Mouse (Mus musculus): ENCODE measurements around the gene 1110004F10Rik. TPM values are rescaled to one million over a fixed set of nuclear protein-coding genes. Genes with fewer than 3 reads are reported as not detected.
A peak's percentile ranks its signal among the peaks of the same experiment; 100 is the strongest.

The 1110004F10Rik gene
- polyA plus RNA-seq, 1 experiment from 2014 or later = 150 TPM

DNA sequence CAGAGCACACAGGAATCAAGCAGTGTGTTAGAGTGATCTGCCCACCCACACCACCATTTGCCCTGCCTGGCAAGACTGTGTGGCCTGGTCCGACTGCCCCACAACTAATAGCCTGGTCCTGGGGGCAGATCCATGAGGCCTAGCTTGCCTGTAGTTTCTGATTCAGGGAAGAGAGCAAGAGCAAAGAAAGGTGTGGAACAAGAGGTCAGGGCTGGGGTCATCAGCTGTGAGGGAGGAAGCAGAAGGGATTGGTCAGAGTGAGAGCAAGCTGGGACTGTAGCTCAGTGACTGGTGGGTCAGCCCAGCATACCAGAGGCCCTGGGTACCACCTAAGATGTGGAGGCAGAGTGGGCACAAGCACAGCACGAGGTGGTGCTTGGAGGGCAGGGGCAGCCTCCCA, 87.9 kb downstream of the 1110004F10Rik start:
- H3K4me3 ChIP-seq = no peak overlapping the region
- no peak for ATAC-seq
- 60% methylated on average over 2 of the region's 2 CpGs for WGBS (ENCODE audit: insufficient replicate concordance)
- H3K4me2 ChIP-seq = no peak overlapping the region
- no peaks in the 10 kb centered on the region for H3K9me3 ChIP-seq (replicated peaks)
- H3K4me1 ChIP-seq = peaks cover 4% of the 10 kb centered on the region; the same call in 1 of the 2 replicates
- no peaks in the 10 kb centered on the region for H3K27me3 ChIP-seq (replicated peaks)
- no peak overlapping the region for H3K9ac ChIP-seq
- no peaks in the 10 kb centered on the region for H3K36me3 ChIP-seq
- H3K27ac ChIP-seq = no peak overlapping the region

DNA sequence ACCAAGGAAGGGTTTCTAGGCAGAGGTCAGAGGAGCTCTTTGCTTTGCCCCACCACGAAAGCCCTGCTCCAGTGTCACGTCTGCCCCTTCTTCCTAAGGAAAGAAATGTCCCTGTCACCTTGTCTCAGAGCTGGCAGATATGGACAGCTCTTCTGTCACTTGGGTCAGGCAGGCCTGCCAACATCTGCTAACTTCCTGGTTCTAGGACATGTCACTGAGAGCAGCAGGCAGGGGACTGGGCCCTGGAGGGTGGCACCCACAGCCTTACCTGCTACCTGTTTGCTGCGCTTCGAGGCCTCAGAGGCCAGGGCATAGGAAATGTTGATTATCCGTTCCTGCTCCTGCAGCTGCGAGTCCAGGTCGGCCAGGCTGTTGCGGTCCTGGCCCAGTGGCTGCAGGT, 89.1 kb downstream of the 1110004F10Rik start:
- no peaks in the 10 kb centered on the region for H3K27me3 ChIP-seq (replicated peaks)
- no peak overlapping the region for H3K4me3 ChIP-seq
- 72% methylated on average over 8 of the region's 8 CpGs for WGBS (ENCODE audit: insufficient replicate concordance)
- no peak overlapping the region for H3K9ac ChIP-seq
- no peaks in the 10 kb centered on the region for H3K9me3 ChIP-seq (replicated peaks)
- no peaks in the 10 kb centered on the region for H3K36me3 ChIP-seq
- no peak overlapping the region for H3K27ac ChIP-seq
- H3K4me2 ChIP-seq = no peak overlapping the region
- peaks cover 4% of the 10 kb centered on the region; the same call in 1 of the 2 replicates for H3K4me1 ChIP-seq
- no peak for ATAC-seq

DNA sequence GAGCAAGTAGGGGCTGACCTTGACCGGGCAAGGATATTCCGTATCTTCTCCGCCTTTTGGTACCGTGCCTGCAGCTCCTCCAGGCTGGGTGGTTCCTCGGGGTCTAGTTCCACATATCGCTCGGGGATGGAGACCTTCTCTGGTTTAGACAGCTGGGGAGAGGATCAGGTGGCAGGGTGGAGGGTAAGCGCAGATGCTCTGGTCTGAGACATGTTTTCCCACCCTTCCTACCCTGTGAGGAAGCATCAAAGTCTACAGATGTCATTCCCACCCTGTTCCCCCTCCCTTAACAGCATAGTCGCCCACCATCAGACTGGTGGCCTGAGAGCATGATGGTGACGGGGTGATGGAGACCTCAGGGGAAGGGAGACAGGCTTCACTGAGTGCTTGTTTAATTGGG, 90.2 kb downstream of the 1110004F10Rik start:
- Histone ChIP-seq H3K27me3 (replicated peaks) (no peaks in the 10 kb centered on the region), H3K4me1 (peaks cover 4% of the 10 kb centered on the region; the same call in 1 of the 2 replicates), H3K36me3 (no peaks in the 10 kb centered on the region), H3K4me2 (no peak overlapping the region), H3K27ac (no peak overlapping the region), H3K9me3 (replicated peaks) (no peaks in the 10 kb centered on the region), H3K9ac (no peak overlapping the region), H3K4me3 (no peak overlapping the region)
- WGBS (ENCODE audit: insufficient replicate concordance) = 81% methylated on average over 10 of the region's 10 CpGs
- no peak for ATAC-seq

DNA sequence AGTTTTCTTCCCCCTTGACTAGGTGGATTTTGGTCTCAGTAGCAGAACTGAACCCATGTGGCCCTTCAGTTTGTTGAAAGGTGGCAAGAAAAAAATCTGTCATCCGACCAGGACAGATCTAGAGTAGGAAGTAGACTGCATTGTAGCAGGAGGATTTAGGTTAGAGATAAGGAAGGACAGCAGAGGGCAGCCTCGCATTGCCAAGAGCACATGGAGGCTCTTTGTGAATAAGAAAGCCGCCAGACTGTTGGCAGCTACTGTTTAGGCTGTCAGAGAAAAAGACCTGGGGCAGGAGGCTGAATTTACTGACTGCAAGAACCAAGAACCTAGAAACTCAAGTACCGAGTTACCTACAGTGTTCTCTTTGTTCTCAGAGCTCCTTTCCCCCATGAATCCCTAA, 92.2 kb downstream of the 1110004F10Rik start:
- H3K4me2 ChIP-seq = no peak overlapping the region
- no peaks in the 10 kb centered on the region for H3K36me3 ChIP-seq
- 12% methylated on average over 4 of the region's 4 CpGs for WGBS (ENCODE audit: insufficient replicate concordance)
- H3K9ac ChIP-seq = no peak overlapping the region
- H3K27me3 ChIP-seq (replicated peaks) = no peaks in the 10 kb centered on the region
- ATAC-seq = no peak
- H3K4me3 ChIP-seq = no peak overlapping the region
- H3K27ac ChIP-seq = no peak overlapping the region
- peaks cover 4% of the 10 kb centered on the region; the same call in 1 of the 2 replicates for H3K4me1 ChIP-seq
- no peaks in the 10 kb centered on the region for H3K9me3 ChIP-seq (replicated peaks)

DNA sequence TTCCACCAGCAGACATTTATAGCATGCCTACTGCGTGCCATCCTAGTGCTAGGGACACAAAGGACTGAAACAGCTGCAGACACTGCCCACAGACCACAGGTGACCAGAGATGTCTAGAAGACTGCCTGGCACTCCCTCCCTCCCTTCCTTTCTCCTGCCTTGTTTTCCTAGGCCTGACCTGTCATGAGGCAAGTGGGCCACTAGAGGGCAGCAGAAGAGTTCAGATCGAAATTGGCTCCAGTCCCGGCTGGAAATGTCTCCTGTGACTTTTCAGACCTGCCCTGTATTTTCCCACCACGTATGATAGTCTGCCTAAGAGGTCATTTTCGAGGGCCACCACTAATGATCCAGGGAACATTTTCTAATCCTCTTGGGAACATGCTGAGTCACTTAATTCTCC, 92.9 kb downstream of the 1110004F10Rik start:
- H3K9ac ChIP-seq = no peak overlapping the region
- ATAC-seq = 0 out of 2 replicates have a peak, but pooled peaks have one; percentile 28
- WGBS (ENCODE audit: insufficient replicate concordance) = 4% methylated on average over 5 of the region's 5 CpGs

DNA sequence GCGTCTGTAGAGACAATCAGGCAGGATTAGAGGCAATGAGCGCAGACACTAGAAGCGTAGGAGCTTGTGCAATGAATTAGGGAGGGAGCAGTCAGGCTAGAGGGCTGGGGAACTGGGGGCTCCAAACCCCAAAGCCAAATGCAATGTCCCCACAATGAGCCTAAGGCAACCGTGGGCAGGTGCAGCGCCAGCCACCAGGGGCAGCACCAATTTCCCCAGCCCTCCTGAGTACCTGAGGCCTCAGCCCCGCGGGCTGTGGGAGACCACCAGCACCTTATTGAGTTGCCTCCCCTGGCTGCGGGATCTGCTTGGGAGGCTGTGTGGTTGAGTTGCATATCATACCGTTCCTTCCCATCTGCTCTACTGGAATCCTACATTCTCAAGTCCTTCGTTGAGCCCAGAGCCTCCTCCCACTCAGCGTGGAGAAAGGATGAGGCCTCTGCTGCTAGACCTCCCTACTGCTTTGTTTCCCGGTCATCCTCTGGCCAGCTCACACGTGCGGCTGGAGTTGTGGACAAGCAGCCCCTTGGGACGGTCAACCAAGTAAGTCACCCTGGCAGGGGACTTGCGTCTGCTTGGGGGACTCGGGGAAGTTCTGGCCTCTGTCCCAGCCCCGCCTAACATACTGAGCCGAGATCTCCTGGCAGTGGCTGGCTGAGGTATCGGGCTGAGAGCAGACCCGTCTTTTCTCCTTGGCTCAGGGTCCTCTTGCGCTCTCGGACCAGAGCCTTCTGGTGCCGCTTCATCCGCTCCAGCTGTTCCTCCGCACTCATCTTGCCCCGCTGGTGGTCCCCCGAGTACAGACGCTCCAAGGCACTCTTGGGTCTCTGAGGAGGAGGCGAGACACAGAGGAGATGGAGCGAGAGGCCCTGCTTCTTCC, 95.5 kb downstream of the 1110004F10Rik start:
- H3K9ac ChIP-seq = no peak overlapping the region
- H3K4me1 ChIP-seq = peaks cover 8% of the 10 kb centered on the region; the same call in 1 of the 2 replicates
- H3K27me3 ChIP-seq (replicated peaks) = no peaks in the 10 kb centered on the region
- no peak for ATAC-seq
- 75% methylated on average over 31 of the region's 31 CpGs for WGBS (ENCODE audit: insufficient replicate concordance)
- H3K9me3 ChIP-seq (replicated peaks) = no peaks in the 10 kb centered on the region
- H3K27ac ChIP-seq = no peak overlapping the region
- no peak overlapping the region for H3K4me2 ChIP-seq
- 0 out of 2 replicates have a peak, but pooled peaks cover 2% of the 10 kb centered on the region for H3K36me3 ChIP-seq
- no peak overlapping the region for H3K4me3 ChIP-seq

More for the DNA sequence above, 92.9 kb downstream of the 1110004F10Rik start:
- no peaks in the 10 kb centered on the region for H3K27me3 ChIP-seq (replicated peaks)
- 0 out of 2 replicates have a peak, but pooled peaks cover 2% of the 10 kb centered on the region for H3K36me3 ChIP-seq
- H3K4me1 ChIP-seq = peaks cover 4% of the 10 kb centered on the region; the same call in 1 of the 2 replicates
- H3K4me3 ChIP-seq = no peak overlapping the region
- no peaks in the 10 kb centered on the region for H3K9me3 ChIP-seq (replicated peaks)
- H3K27ac ChIP-seq = no peak overlapping the region
- H3K4me2 ChIP-seq = no peak overlapping the region

DNA sequence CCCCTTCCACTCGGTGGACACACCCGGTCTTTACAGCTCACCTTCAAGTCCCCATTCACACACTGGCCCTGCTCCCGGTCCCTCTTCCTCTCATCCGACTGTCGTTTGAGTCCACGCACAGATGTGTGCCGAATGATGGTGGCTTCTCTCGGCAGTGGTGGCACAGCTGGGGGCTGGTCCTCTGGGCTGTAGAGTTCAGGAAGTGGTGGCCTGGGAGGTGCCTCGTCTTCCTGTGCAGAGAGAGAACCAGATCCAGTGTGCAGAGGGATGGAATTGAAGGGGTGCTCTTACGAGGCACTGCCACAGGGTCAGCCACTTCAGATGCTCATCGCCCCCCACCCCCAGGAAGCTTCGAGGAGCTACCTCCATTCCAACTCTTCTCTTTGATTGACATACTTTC, 98.0 kb downstream of the 1110004F10Rik start:
- H3K4me1 ChIP-seq = 0 out of 2 replicates have a peak, but pooled peaks cover 3% of the 10 kb centered on the region
- WGBS (ENCODE audit: insufficient replicate concordance) = 52% methylated on average over 12 of the region's 12 CpGs
- no peak overlapping the region for H3K4me3 ChIP-seq
- no peak for ATAC-seq
- no peaks in the 10 kb centered on the region for H3K27me3 ChIP-seq (replicated peaks)
- H3K9me3 ChIP-seq (replicated peaks) = no peaks in the 10 kb centered on the region
- 0 out of 2 replicates have a peak, but pooled peaks cover 2% of the 10 kb centered on the region for H3K36me3 ChIP-seq
- no peak overlapping the region for H3K27ac ChIP-seq
- H3K4me2 ChIP-seq = no peak overlapping the region
- no peak overlapping the region for H3K9ac ChIP-seq

DNA sequence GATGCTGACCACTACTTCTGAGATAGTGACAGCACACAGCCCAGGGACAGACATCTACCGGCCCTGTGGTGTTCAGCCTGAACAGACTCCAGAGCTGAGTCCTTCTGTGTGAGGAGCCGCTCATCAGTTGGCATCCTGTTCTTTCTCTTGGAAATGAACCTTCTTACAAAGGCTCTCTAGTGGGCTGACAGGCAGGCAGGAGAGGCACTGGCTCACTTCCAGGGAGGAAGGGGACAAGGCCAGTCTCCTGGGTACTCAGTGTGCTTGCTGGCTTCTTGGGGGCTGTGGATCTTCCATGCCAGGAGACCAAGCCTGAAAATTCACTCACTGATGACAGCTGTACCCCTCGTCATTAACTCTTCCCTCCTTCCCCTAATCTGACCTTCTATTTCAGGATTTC, 98.5 kb downstream of the 1110004F10Rik start:
- Histone ChIP-seq H3K27ac (no peak overlapping the region), H3K4me1 (0 out of 2 replicates have a peak, but pooled peaks cover 3% of the 10 kb centered on the region)
- 48% methylated on average over 3 of the region's 3 CpGs for whole genome bisulfite sequencing (ENCODE audit: insufficient replicate concordance)

DNA sequence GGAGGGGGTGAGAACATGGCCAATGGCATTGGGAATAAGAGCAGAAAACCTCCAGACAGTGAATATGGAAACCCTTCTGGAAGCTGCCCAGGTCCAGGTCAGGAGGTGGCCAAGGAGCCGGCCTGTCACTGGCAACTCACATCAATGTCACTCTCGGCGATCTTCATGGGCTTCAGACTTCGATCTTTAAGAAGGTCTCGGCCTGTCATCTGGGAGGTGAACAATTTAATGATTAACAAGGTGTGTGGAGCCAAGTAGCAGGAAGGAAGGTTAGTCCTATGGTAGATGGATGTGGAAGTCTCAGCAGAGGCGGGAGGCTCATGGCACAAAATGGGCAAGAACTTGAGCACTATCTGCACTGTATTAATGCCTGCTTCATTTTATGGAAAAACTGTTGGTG, 105.8 kb downstream of the 1110004F10Rik start:
- H3K36me3 ChIP-seq = no peaks in the 10 kb centered on the region
- no peak overlapping the region for H3K9ac ChIP-seq
- no peak overlapping the region for H3K4me3 ChIP-seq
- H3K4me1 ChIP-seq = no peaks in the 10 kb centered on the region
- H3K4me2 ChIP-seq = no peak overlapping the region
- no peak overlapping the region for H3K27ac ChIP-seq
- H3K9me3 ChIP-seq (replicated peaks) = no peaks in the 10 kb centered on the region
- no peaks in the 10 kb centered on the region for H3K27me3 ChIP-seq (replicated peaks)
- 76% methylated on average over 6 of the region's 6 CpGs for WGBS (ENCODE audit: insufficient replicate concordance)
- no peak for ATAC-seq

More for the DNA sequence above, 98.5 kb downstream of the 1110004F10Rik start:
- Histone ChIP-seq H3K36me3 (0 out of 2 replicates have a peak, but pooled peaks cover 2% of the 10 kb centered on the region), H3K4me3 (no peak overlapping the region), H3K4me2 (no peak overlapping the region), H3K9ac (no peak overlapping the region), H3K27me3 (replicated peaks) (no peaks in the 10 kb centered on the region), H3K9me3 (replicated peaks) (no peaks in the 10 kb centered on the region)
- ATAC-seq = no peak

DNA sequence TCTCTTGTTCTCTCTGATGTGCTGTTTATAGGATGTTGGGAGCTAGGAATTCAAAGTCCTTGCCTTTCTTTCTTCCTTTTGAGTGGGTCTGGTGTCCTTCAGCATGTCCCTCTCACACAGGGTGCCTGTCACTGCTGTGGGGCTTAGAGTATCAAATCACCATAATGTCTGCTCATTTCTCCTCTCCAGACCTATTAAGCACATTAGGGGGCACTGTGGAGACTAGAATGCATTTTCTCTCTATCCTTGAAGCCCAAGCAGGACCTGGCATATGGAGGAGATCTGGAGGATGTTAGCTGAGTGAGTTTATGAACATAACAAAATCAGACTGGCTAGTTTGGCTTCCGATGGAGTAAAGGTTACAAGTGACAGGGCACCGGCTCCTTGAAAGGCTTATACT, 107.9 kb downstream of the 1110004F10Rik start:
- no peak for ATAC-seq
- Histone ChIP-seq H3K9me3 (replicated peaks) (no peaks in the 10 kb centered on the region), H3K9ac (no peak overlapping the region), H3K4me3 (no peak overlapping the region), H3K4me1 (no peaks in the 10 kb centered on the region), H3K4me2 (no peak overlapping the region), H3K27me3 (replicated peaks) (no peaks in the 10 kb centered on the region), H3K36me3 (no peaks in the 10 kb centered on the region), H3K27ac (no peak overlapping the region)
- WGBS (ENCODE audit: insufficient replicate concordance) = 67% methylated on average over 2 of the region's 2 CpGs

DNA sequence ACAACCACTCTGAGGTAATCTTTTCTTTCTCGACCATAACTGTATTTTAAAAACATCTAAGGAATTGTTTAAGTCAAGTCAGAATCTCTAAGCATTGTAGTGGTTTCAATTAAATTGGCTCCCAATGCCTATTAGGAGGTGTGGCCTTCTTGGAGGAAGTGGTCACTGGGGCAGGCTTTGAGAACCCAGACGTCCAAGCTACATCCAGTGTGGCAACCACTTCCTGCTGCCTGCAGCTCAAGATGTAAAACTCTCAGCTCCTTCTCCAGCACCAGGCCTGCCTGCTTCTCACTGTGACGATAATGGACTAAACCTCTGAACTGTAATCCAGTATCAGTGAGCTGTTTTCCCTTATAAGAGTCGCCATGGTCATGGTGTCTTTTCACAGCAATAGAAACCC, 110.4 kb downstream of the 1110004F10Rik start:
- Histone ChIP-seq H3K4me3 (no peak overlapping the region), H3K9ac (no peak overlapping the region), H3K9me3 (replicated peaks) (no peaks in the 10 kb centered on the region), H3K27ac (no peak overlapping the region), H3K4me2 (no peak overlapping the region), H3K36me3 (no peaks in the 10 kb centered on the region), H3K4me1 (no peaks in the 10 kb centered on the region), H3K27me3 (replicated peaks) (no peaks in the 10 kb centered on the region)
- ATAC-seq = no peak
- 26% methylated on average over 4 of the region's 4 CpGs for WGBS (ENCODE audit: insufficient replicate concordance)

DNA sequence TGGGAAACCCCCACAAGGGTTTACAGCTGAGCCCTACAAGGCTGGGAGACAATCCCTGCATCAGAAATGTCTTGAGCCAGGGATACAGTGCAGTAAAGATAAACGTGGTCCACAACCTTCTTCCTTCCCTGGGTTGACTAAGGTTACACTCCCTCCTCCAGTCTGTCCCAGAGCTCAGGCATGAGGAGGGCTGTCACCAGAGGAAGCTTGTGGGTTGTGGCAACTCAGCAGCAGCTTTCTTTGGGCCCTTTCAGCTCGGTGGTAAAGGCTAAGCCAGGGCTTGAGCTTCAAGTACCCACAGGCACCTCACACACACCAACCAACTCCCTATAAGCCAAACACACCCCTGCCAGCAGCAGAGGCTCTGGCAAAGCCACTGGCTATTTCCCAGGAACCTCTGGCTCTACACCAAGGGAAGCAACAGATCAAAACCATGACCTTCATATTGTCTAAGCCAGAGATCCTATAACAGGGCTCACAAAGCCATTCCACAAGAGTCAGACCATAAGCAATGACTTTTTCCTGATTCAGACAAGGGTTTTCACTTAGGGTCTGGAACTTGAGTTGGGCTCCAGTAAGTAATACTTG, 114.7 kb downstream of the 1110004F10Rik start:
- no peak overlapping the region for H3K4me3 ChIP-seq
- 21% methylated on average over 2 of the region's 2 CpGs for WGBS (ENCODE audit: insufficient replicate concordance)
- no peak overlapping the region for H3K27ac ChIP-seq
- 0 out of 2 replicates have a peak, but pooled peaks cover 5% of the 10 kb centered on the region for H3K36me3 ChIP-seq
- ATAC-seq = no peak
- no peak overlapping the region for H3K9ac ChIP-seq
- no peaks in the 10 kb centered on the region for H3K9me3 ChIP-seq (replicated peaks)
- H3K4me2 ChIP-seq = no peak overlapping the region
- no peaks in the 10 kb centered on the region for H3K4me1 ChIP-seq
- H3K27me3 ChIP-seq (replicated peaks) = peaks cover 7% of the 10 kb centered on the region; the same call in 1 of the 2 replicates
